Mouse (Mus musculus): Measurements from ENCODE around the gene Cradd. TPM values are rescaled to one million over a fixed set of nuclear protein-coding genes. Genes with fewer than 3 reads are reported as not detected.

Gene Cradd
- polyA plus RNA-seq, 1 experiment from 2014 or later = 16.0 TPM

DNA sequence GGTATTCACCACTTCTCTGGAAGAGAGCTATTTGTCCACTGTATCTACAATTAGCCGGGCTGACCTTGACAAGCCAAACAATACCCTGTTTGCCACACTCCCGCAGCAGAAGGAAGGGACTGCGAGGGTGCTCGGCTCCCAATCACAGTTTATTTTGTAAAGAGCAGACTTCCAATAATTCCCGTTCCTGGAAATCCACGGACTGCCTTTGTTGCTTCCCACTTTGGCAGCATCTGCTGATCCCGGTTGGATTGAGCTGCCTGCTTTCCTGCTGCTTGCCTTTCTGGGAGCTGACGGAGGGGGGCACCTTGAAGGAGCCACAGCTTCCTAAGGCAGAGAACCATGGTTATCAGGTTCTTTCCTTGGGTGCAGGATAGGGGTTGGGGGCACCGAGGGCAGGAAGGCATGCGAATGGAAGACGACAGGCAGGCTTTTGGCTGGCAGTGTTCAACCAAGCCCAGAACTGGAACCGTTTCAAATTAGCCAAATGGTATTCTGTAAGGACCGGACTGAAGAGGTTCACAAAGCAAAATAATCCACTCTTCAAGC, 69.4 kb downstream of the Cradd start:
- ATAC-seq (ENCODE audit: low FRiP score) = no peak; the same call in 1 of the 2 replicates
- DNase-seq (ENCODE audit: low spot score) = no peak
- Histone ChIP-seq H3K4me3 (ENCODE audit: low read depth, low read length) (no peak overlapping the region), H3K27me3 (ENCODE audit: control insufficient read depth, insufficient read depth, low read length) (no peaks in the 10 kb centered on the region), H3K36me3 (ENCODE audit: control insufficient read depth, insufficient read depth, low read length) (no peaks in the 10 kb centered on the region), H3K9me3 (ENCODE audit: control insufficient read depth, low read length) (no peaks in the 10 kb centered on the region), H3K27ac (ENCODE audit: low read depth, low read length) (no peak overlapping the region), H3K9ac (ENCODE audit: low read depth, low read length) (no peak overlapping the region), H3K4me1 (replicated peaks; ENCODE audit: control insufficient read depth, insufficient read depth, low read length) (peaks cover 8% of the 10 kb centered on the region; the same call in 1 of the 2 replicates), H3K4me2 (replicated peaks; ENCODE audit: low read depth, low read length) (no peak overlapping the region)
- WGBS = 35% methylated on average over 13 of the region's 13 CpGs

DNA sequence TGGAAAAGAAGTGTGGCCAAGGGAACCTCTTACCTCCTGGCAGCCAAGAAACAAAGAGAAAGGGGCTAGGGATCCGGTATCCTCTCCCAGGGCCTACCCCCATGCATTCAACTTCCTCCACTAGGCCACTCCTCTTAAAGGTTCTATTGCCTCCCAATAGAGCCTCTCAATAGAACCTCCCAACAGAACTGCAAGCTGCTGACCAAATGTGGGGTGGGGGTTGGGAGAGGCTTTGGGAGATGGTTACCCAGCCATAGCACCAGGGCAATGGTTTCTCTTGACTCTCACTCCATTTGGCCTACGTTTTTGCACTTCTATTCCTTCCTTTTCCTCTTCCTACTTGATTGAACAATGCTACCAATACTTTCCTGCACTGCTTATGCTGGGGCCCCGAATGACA, 69.9 kb downstream of the Cradd start:
- no peak for ATAC-seq (ENCODE audit: low FRiP score)

DNA sequence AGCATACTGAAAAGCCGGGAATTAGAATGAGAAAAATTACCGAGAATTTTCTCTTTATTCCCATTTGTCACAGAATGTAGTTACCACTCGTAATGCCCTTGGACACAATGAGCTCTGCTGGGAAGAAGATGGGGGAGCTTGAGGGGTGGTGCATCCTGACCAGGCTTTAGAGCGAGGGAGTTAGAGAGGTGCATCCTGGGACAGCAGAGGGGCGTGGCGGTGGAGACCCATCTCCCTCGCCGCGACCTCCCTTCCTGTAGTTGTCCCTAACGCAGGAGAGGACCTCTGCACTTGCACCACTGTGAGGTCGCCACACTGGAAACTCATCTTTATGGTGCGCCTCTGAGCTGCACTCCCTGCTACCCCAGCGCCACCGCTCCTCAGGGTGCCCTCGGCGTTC, 72.3 kb downstream of the Cradd start:
- WGBS = 71% methylated on average over 16 of the region's 16 CpGs
- Histone ChIP-seq H3K4me2 (replicated peaks; ENCODE audit: low read depth, low read length) (no peak overlapping the region), H3K27me3 (ENCODE audit: control insufficient read depth, insufficient read depth, low read length) (no peaks in the 10 kb centered on the region), H3K36me3 (ENCODE audit: control insufficient read depth, insufficient read depth, low read length) (no peaks in the 10 kb centered on the region), H3K4me3 (ENCODE audit: low read depth, low read length) (no peak overlapping the region), H3K27ac (ENCODE audit: low read depth, low read length) (no peak overlapping the region), H3K9me3 (ENCODE audit: control insufficient read depth, low read length) (no peaks in the 10 kb centered on the region), H3K4me1 (replicated peaks; ENCODE audit: control insufficient read depth, insufficient read depth, low read length) (peaks cover 6% of the 10 kb centered on the region; the same call in 1 of the 2 replicates), H3K9ac (ENCODE audit: low read depth, low read length) (no peak overlapping the region)
- no peak for DNase-seq (ENCODE audit: low spot score)
- ATAC-seq (ENCODE audit: low FRiP score) = no peak

More for the DNA sequence above, 69.9 kb downstream of the Cradd start:
- Histone ChIP-seq H3K9me3 (ENCODE audit: control insufficient read depth, low read length) (no peaks in the 10 kb centered on the region), H3K27ac (ENCODE audit: low read depth, low read length) (no peak overlapping the region), H3K27me3 (ENCODE audit: control insufficient read depth, insufficient read depth, low read length) (no peaks in the 10 kb centered on the region), H3K4me2 (replicated peaks; ENCODE audit: low read depth, low read length) (no peak overlapping the region), H3K36me3 (ENCODE audit: control insufficient read depth, insufficient read depth, low read length) (no peaks in the 10 kb centered on the region), H3K4me1 (replicated peaks; ENCODE audit: control insufficient read depth, insufficient read depth, low read length) (peaks cover 8% of the 10 kb centered on the region; the same call in 1 of the 2 replicates), H3K4me3 (ENCODE audit: low read depth, low read length) (no peak overlapping the region), H3K9ac (ENCODE audit: low read depth, low read length) (no peak overlapping the region)
- 35% methylated on average over 3 of the region's 3 CpGs for WGBS
- no peak for DNase-seq (ENCODE audit: low spot score)

DNA sequence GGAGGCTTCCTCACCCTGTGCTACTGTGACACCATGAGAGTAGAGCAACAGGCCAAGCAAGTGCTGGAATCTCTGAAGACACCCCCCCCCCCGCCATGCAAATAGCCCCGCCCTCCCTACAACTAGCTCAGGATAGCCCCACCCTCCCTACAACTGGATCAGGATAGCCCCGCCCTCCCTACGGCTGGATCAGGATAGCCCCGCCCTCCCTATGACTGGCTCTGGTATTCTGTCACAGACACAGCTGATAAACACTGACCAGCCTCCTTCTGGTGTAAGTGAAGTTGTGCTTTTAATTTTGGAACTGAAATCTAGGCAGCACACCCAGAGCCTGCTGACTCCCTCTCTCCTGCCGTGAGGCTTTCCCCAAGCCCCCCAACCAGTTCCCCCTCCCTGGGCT, 75.6 kb downstream of the Cradd start:
- H3K9me3 ChIP-seq (ENCODE audit: control insufficient read depth, low read length) = no peaks in the 10 kb centered on the region
- H3K36me3 ChIP-seq (ENCODE audit: control insufficient read depth, insufficient read depth, low read length) = no peaks in the 10 kb centered on the region
- H3K4me2 ChIP-seq (replicated peaks; ENCODE audit: low read depth, low read length) = no peak overlapping the region
- no peak for DNase-seq (ENCODE audit: low spot score)
- WGBS = 42% methylated on average over 6 of the region's 6 CpGs
- no peaks in the 10 kb centered on the region for H3K27me3 ChIP-seq (ENCODE audit: control insufficient read depth, insufficient read depth, low read length)
- H3K27ac ChIP-seq (ENCODE audit: low read depth, low read length) = no peak overlapping the region
- no peak overlapping the region for H3K9ac ChIP-seq (ENCODE audit: low read depth, low read length)
- H3K4me3 ChIP-seq (ENCODE audit: low read depth, low read length) = no peak overlapping the region
- no peak for ATAC-seq (ENCODE audit: low FRiP score)
- no peaks in the 10 kb centered on the region for H3K4me1 ChIP-seq (replicated peaks; ENCODE audit: control insufficient read depth, insufficient read depth, low read length)

DNA sequence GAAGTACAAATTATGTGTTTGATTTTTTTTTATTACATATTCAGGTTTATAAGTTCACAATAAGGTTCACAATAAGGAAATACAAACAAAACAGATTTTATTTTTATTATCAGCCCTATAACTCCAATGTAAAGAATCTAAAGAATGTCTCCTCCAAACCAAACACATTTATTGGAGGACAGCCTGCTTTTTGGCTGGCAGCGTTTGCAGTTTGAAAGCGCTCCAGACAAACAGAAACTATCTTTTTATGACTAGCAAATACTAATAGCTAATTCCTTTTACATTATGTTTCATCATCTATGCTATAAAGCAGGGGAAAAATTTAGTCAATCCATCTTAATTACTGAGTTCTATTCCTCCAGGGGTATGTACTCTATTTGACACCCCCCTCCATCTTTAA, 77.2 kb downstream of the Cradd start:
- Histone ChIP-seq H3K36me3 (ENCODE audit: control insufficient read depth, insufficient read depth, low read length) (no peaks in the 10 kb centered on the region), H3K9me3 (ENCODE audit: control insufficient read depth, low read length) (no peaks in the 10 kb centered on the region), H3K9ac (ENCODE audit: low read depth, low read length) (no peak overlapping the region), H3K27ac (ENCODE audit: low read depth, low read length) (no peak overlapping the region), H3K4me3 (ENCODE audit: low read depth, low read length) (no peak overlapping the region), H3K4me2 (replicated peaks; ENCODE audit: low read depth, low read length) (no peak overlapping the region), H3K4me1 (replicated peaks; ENCODE audit: control insufficient read depth, insufficient read depth, low read length) (no peaks in the 10 kb centered on the region), H3K27me3 (ENCODE audit: control insufficient read depth, insufficient read depth, low read length) (no peaks in the 10 kb centered on the region)
- ATAC-seq (ENCODE audit: low FRiP score) = no peak
- WGBS = 95% methylated on average over 2 of the region's 2 CpGs
- no peak for DNase-seq (ENCODE audit: low spot score)

DNA sequence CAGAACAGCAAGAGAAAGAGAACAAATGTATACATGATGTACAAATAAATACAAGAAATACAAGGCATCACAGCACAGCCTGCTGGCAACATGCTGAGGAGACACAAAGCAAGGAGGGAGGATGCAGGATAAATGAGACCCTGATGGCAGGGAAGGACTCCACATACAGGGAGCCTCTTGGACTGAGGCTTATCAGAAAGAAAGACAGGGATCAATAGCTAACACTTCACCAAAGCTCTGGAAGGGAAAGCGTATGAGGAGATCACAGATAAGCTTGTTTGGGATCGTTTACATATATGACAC, 78.3 kb downstream of the Cradd start:
- no peak overlapping the region for H3K9ac ChIP-seq (ENCODE audit: low read depth, low read length)
- no peak overlapping the region for H3K4me3 ChIP-seq (ENCODE audit: low read depth, low read length)
- DNase-seq (ENCODE audit: low spot score) = no peak
- H3K27ac ChIP-seq (ENCODE audit: low read depth, low read length) = no peak overlapping the region
- WGBS = 88% methylated on average over 2 of the region's 2 CpGs
- H3K4me1 ChIP-seq (replicated peaks; ENCODE audit: control insufficient read depth, insufficient read depth, low read length) = no peaks in the 10 kb centered on the region
- H3K4me2 ChIP-seq (replicated peaks; ENCODE audit: low read depth, low read length) = no peak overlapping the region
- no peak for ATAC-seq (ENCODE audit: low FRiP score)
- H3K9me3 ChIP-seq (ENCODE audit: control insufficient read depth, low read length) = no peaks in the 10 kb centered on the region
- H3K36me3 ChIP-seq (ENCODE audit: control insufficient read depth, insufficient read depth, low read length) = no peaks in the 10 kb centered on the region
- no peaks in the 10 kb centered on the region for H3K27me3 ChIP-seq (ENCODE audit: control insufficient read depth, insufficient read depth, low read length)

DNA sequence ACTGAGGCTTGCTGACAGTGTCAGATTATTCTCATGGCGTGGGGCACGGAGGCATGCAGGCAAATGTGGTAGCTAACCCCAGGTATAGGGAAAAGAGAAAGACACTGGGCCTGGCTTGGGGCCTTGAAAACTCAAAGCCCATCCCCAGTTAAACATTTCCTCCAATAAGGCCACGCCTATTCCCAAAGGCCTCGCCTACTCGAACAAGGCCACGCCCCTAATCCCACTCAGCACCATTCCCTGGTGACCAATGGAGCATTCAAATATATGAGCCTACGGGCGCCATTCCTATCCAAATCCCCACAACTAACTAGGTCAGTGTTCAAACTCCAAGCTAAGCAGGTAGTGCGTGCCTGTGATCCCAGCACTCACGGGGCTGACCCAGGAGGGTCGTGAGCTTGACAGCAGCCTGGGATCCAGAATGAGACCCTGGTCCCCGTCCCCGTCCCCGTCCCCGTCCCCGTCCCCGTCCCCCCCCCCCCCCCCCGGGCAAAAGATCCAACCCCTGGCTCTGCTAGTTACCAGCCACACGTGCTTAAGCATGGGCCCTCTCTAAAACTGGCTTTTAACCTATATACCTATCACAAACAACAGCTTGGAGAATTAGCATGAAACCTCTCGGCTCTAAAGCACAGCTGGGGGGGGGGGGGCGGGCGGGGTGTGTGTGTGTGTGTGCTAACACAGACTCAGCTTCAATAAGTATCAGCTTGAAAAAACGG, 78.8 kb downstream of the Cradd start:
- H3K9me3 ChIP-seq (ENCODE audit: control insufficient read depth, low read length) = no peaks in the 10 kb centered on the region
- no peak overlapping the region for H3K4me3 ChIP-seq (ENCODE audit: low read depth, low read length)
- DNase-seq (ENCODE audit: low spot score) (no peak), ATAC-seq (ENCODE audit: low FRiP score) (no peak)
- no peak overlapping the region for H3K9ac ChIP-seq (ENCODE audit: low read depth, low read length)
- no peak overlapping the region for H3K4me2 ChIP-seq (replicated peaks; ENCODE audit: low read depth, low read length)
- H3K27ac ChIP-seq (ENCODE audit: low read depth, low read length) = no peak overlapping the region
- H3K27me3 ChIP-seq (ENCODE audit: control insufficient read depth, insufficient read depth, low read length) = no peaks in the 10 kb centered on the region
- no peaks in the 10 kb centered on the region for H3K4me1 ChIP-seq (replicated peaks; ENCODE audit: control insufficient read depth, insufficient read depth, low read length)
- H3K36me3 ChIP-seq (ENCODE audit: control insufficient read depth, insufficient read depth, low read length) = no peaks in the 10 kb centered on the region
- 41% methylated on average over 16 of the region's 23 CpGs for WGBS

DNA sequence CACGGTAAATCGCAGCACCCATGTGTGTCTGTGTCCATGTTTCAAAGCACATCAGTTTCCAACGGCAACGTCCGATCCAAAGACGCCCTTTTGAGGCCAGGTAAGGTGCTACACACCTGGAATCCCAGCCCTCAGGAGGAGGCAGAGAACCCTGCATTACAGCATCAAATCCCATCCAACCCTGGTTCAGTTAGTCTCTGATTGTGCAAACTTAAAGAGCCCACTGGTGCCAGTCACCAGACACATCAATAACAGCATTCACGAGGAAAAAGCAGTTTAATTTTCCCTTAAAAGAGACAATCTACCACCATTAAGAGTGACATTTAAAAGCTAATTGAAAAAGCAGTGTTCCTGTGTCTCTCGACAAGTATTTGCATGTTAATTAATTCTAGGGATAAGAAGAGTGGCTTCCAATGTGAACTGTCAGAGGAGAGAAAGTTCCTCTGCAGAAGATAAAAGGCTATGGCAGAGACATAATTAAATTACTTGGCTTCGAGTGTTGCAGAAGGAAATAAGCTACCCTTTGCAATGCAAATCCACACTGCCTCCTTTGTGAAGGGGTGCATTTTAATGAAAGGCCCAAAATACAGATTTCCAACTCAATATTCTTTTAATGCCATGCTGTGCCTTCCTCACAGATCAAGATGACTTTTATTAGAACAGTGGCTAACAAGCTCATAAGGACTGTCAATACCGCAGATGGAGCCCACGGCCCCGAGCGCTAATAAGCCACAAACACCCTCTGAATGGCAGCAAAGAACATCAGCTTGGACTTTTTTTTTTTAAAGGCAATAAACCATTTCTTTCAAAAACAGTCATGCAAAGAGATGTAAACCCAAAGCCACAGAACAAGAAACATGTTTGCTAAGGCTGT, 84.5 kb downstream of the Cradd start:
- 0 out of 2 replicates have a peak, but pooled peaks cover 2% of the 10 kb centered on the region for H3K4me1 ChIP-seq (replicated peaks; ENCODE audit: control insufficient read depth, insufficient read depth, low read length)
- ATAC-seq (ENCODE audit: low FRiP score) (peak; percentile 56), DNase-seq (ENCODE audit: low spot score) (no peak)
- no peak overlapping the region for H3K9ac ChIP-seq (ENCODE audit: low read depth, low read length)
- no peaks in the 10 kb centered on the region for H3K9me3 ChIP-seq (ENCODE audit: control insufficient read depth, low read length)
- no peaks in the 10 kb centered on the region for H3K27me3 ChIP-seq (ENCODE audit: control insufficient read depth, insufficient read depth, low read length)
- 41% methylated on average over 13 of the region's 13 CpGs for WGBS
- H3K4me3 ChIP-seq (ENCODE audit: low read depth, low read length) = no peak overlapping the region
- H3K4me2 ChIP-seq (replicated peaks; ENCODE audit: low read depth, low read length) = no peak overlapping the region
- H3K27ac ChIP-seq (ENCODE audit: low read depth, low read length) = no peak overlapping the region
- H3K36me3 ChIP-seq (ENCODE audit: control insufficient read depth, insufficient read depth, low read length) = no peaks in the 10 kb centered on the region

Measured in hindbrain, embryonic 11.5 days (tissue).